Mouse (Mus musculus): ENCODE data around the gene Mrpl55. TPM values are rescaled to one million over a fixed set of nuclear protein-coding genes. Genes with fewer than 3 reads are reported as not detected.

The Mrpl55 gene
- total and polyA plus RNA-seq, 3 experiments, result 68.5 to 75.5 TPM; not detected in 1

- no peaks in the 10 kb centered on the region for H3K79me2 ChIP-seq (ENCODE audit: control insufficient read depth, insufficient read depth, low read length, poor library complexity)
- no peak for TF ChIP-seq E2F4 (IDR thresholded peaks at IDR 0.05; ENCODE audit: borderline replicate concordance, low read depth, low read length)
- no peak for TF ChIP-seq ZNF384 (IDR thresholded peaks at IDR 0.05; ENCODE audit: low read depth, low read length)
- no peak for TF ChIP-seq USF1 (IDR thresholded peaks at IDR 0.05; ENCODE audit: low read depth, low read length)
- no peak for TF ChIP-seq MEF2A (IDR thresholded peaks at IDR 0.05; ENCODE audit: extremely low read depth, insufficient replicate concordance, low read depth, low read length, poor library complexity, severe bottlenecking)
- TF ChIP-seq MAZ (IDR thresholded peaks at IDR 0.05; ENCODE audit: low read depth, low read length), result no peak
- TF ChIP-seq MAX (IDR thresholded peaks at IDR 0.05; ENCODE audit: low read length), result no peak
- TF ChIP-seq CHD1 (IDR thresholded peaks at IDR 0.05; ENCODE audit: low read depth, low read length), result no peak
- TF ChIP-seq ZC3H11A (IDR thresholded peaks at IDR 0.05; ENCODE audit: low read depth, low read length), result no peak
- TF ChIP-seq CHD2 (IDR thresholded peaks at IDR 0.05; ENCODE audit: low read length), result no peak
- no peak for DNase-seq (ENCODE audit: low read depth, low spot score)
- no peak overlapping the region for H3K9ac ChIP-seq (ENCODE audit: control insufficient read depth, low read depth, low read length, poor library complexity, severe bottlenecking)
- peaks cover 20 to 26% of the 10 kb centered on the region in 2 experiments for H3K4me1 ChIP-seq (ENCODE audit: control insufficient read depth in 1 of 2, insufficient read depth in 2 of 2, low read length in 2 of 2)
- H3K4me3 ChIP-seq (ENCODE audit: control insufficient read depth in 1 of 2, insufficient read depth in 1 of 2, low read depth in 2 of 2, low read length in 2 of 2), result no peak overlapping the region
- H3K27me3 ChIP-seq (ENCODE audit: control insufficient read depth in 1 of 2, insufficient read depth in 2 of 2, low read length in 2 of 2), result no peaks in the 10 kb centered on the region
- peaks cover 0 to 18% of the 10 kb centered on the region in 2 experiments; a peak in 2 of 4 replicates for H3K36me3 ChIP-seq (ENCODE audit: control insufficient read depth in 1 of 2, insufficient read depth in 2 of 2, low read length in 2 of 2)
- no peak overlapping the region for H3K27ac ChIP-seq (ENCODE audit: control insufficient read depth, low read depth, low read length)
- no peaks in the 10 kb centered on the region for H3K9me3 ChIP-seq (replicated peaks; ENCODE audit: insufficient read depth, low read length)
Measured at GRCm38 (mm10) chr11:59176475-59176874, 25.8 kb upstream of the Mrpl55 start.

- H3K9me3 ChIP-seq (replicated peaks; ENCODE audit: insufficient read depth, low read length), result no peaks in the 10 kb centered on the region
- no peak overlapping the region for H3K27ac ChIP-seq (ENCODE audit: control insufficient read depth, low read depth, low read length)
- no peaks in the 10 kb centered on the region for H3K79me2 ChIP-seq (ENCODE audit: control insufficient read depth, insufficient read depth, low read length, poor library complexity)
- H3K36me3 ChIP-seq (ENCODE audit: control insufficient read depth in 1 of 2, insufficient read depth in 2 of 2, low read length in 2 of 2), result peaks cover 0 to 18% of the 10 kb centered on the region in 2 experiments; a peak in 2 of 4 replicates
- no peak overlapping the region for H3K4me3 ChIP-seq (ENCODE audit: control insufficient read depth in 1 of 2, insufficient read depth in 1 of 2, low read depth in 2 of 2, low read length in 2 of 2)
- H3K27me3 ChIP-seq (ENCODE audit: control insufficient read depth in 1 of 2, insufficient read depth in 2 of 2, low read length in 2 of 2), result no peaks in the 10 kb centered on the region
- DNase-seq (ENCODE audit: low read depth, low spot score), result no peak
- peaks cover 20 to 30% of the 10 kb centered on the region in 2 experiments for H3K4me1 ChIP-seq (ENCODE audit: control insufficient read depth in 1 of 2, insufficient read depth in 2 of 2, low read length in 2 of 2)
- no peak for TF ChIP-seq TAL1 (IDR thresholded peaks at IDR 0.05; ENCODE audit: low read length)
- no peak for TF ChIP-seq GABPA (IDR thresholded peaks at IDR 0.05; ENCODE audit: low read depth, low read length)
- no peak for TF ChIP-seq UBTF (IDR thresholded peaks at IDR 0.05; ENCODE audit: borderline replicate concordance, insufficient read depth, low read depth, low read length)
- TF ChIP-seq TCF12 (IDR thresholded peaks at IDR 0.05; ENCODE audit: low read depth, low read length), result no peak
- no peak for TF ChIP-seq KAT2A (conservative IDR thresholded peaks at IDR 0.05; ENCODE audit: low read depth, low read length)
- no peak for TF ChIP-seq POLR2A (IDR thresholded peaks at IDR 0.05; ENCODE audit: control insufficient read depth in 1 of 2, insufficient read depth in 1 of 2, low read depth in 1 of 2, low read length in 2 of 2, poor library complexity in 1 of 2)
- no peak for TF ChIP-seq CHD2 (IDR thresholded peaks at IDR 0.05; ENCODE audit: low read length)
- no peak for TF ChIP-seq CHD1 (IDR thresholded peaks at IDR 0.05; ENCODE audit: low read depth, low read length)
- TF ChIP-seq SMC3 (IDR thresholded peaks at IDR 0.05; ENCODE audit: low read depth, low read length), result no peak
- no peak for TF ChIP-seq RCOR1 (IDR thresholded peaks at IDR 0.05; ENCODE audit: low read depth, low read length)
- TF ChIP-seq MXI1 (IDR thresholded peaks at IDR 0.05; ENCODE audit: low read depth, low read length), result no peak
- no peak for TF ChIP-seq ZNF384 (IDR thresholded peaks at IDR 0.05; ENCODE audit: low read depth, low read length)
- no peak for TF ChIP-seq ZKSCAN1 (IDR thresholded peaks at IDR 0.05; ENCODE audit: low read depth, low read length)
- no peak overlapping the region for H3K9ac ChIP-seq (ENCODE audit: control insufficient read depth, low read depth, low read length, poor library complexity, severe bottlenecking)
Measured at GRCm38 (mm10) chr11:59176921-59177320, 25.4 kb upstream of the Mrpl55 start.
